Mouse (Mus musculus) lung, postnatal 0 days (tissue): ENCODE results near the gene Shld2.

Experiments
- CTCF ChIP-seq: IDR thresholded peaks from 2 replicates; pipeline ENCODE4 v1.5.1; 2016; ENCODE audit warnings: antibody characterized with exemption, mild to moderate bottlenecking
- EP300 ChIP-seq: IDR thresholded peaks from 2 replicates; pipeline ENCODE4 v1.6.1; 2016; ENCODE audit warnings: antibody characterized with exemption, mild to moderate bottlenecking, control low read depth

DNA sequence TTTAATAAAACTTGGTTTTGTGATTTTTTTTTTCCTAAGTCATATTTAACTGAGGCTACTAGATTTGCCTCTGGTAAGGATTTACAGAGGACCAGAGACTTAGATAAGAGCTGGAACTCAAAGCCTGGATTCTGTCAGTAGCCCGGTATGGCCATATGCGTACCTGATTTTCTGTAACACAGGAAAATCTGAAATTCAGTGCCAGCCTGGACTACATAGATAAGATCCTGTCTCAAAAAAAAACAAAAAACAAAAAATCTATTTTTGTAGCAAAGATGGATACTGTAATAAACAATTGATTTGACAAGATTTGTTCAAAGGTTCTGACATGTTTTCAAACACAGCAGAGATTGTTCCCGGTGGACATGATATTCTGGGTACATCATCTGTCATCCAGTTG is 3.3 kb upstream of the Shld2 start:
- TF ChIP-seq CTCF (no peak), EP300 (no peak)
